Mouse (Mus musculus) sigmoid colon, adult 10 weeks (tissue): ENCODE measurements around the gene Ildr1. TPM values are rescaled to one million over a fixed set of nuclear protein-coding genes. Genes with fewer than 3 reads are reported as not detected.

Source experiments
- polyA plus RNA-seq: library from polyadenylated mRNA; stranded (reverse); fragments of 350-450 nt; fragmentation: Illumina TruSeq; extraction: RNeasy Lipid Tissue Mini Kit (QIAGEN cat#74804); gene quantifications from one replicate; pipeline ENCODE4 v1.2.3, GENCODE M21; 2014; ENCODE audit warnings: low read depth, low replicate concordance

Gene Ildr1
- polyA plus RNA-seq, result 122 TPM

DNA sequence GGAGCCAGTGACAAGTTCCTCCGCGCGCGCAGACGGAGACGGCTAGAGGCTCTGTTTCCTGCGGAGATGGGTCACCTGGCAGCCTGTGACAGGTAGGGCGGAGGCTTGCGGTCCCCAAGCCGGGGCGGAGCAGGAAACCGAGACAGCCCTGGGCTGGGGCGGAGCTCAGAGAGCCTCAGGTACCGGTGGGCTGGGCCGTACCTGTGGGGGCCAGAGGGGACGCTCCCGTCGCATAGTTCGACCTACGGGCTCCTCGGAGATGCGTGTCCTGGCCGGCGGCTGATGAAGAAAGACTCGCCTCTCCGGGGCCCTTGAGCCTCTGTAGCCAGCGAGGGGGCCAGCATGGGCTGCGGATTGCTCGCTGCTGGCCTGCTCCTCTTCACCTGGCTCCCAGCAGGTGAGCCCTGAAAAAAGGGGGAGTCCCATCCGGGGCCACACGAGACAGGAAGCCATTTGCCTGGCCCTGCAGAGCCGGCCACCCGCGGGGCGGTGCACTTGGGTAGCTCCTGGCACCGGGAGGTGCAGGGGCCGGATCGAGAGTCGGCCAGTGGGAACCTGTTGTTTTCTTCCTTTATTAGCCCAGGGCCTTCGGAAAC, at the start of gene Ildr1:
TSS of gene Ildr1 (plus strand) at position 161 of the 596 bp plus-strand sequence.

DNA sequence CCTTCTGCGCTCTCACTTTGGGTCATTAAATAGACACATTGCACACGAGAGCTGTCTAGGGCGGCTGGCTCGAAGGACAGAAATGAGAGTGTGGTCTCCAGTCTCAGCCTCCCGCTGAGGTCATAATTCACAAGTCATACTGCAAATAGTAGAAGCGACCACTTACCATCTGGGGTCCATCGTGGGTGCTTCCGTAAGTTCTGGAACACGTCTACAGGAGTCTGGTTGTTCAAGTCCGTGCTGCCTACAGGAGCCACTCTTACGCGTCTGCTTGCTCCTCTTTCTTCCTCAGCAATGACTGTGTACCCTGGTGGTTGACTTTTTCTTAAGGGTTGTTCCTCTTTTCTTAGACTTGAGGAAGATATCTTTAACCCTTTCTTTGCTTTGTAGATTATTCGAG, 28.0 kb upstream of the Ildr1 start, which contains the start of gene Cd86:
TSS of gene Cd86 (minus strand) at position 300 of the 400 bp plus-strand sequence.

Other genes with a start within 250 kb of the Ildr1 start
- not detected for gene Stfa3, start 238.6 kb upstream of the Ildr1 start, polyA plus RNA-seq
- not detected for gene Casr, start 131.8 kb upstream of the Ildr1 start, polyA plus RNA-seq
- 12.1 TPM for gene Cd86, start 27.9 kb upstream of the Ildr1 start, polyA plus RNA-seq
- 92.6 TPM for gene Slc15a2, start 91.0 kb downstream of the Ildr1 start, polyA plus RNA-seq
- gene Iqcb1, start 134.4 kb downstream of the Ildr1 start, polyA plus RNA-seq, result 22.6 TPM
- 4.8 TPM for gene Eaf2, start 181.0 kb downstream of the Ildr1 start, polyA plus RNA-seq
- gene Golgb1, start 181.2 kb downstream of the Ildr1 start, polyA plus RNA-seq, result 65.4 TPM
- gene Hcls1, start 241.0 kb downstream of the Ildr1 start, polyA plus RNA-seq, result 3.2 TPM